ENCODE assay signal across 1 mouse cellular context in genomic region chr17:33954646-33955554, GRCm38 (mm10).
TF ChIP-seq lines count a peak whose summit lies in the region.

No protein-coding gene starts in this region.

TF ChIP-seq in CH12.LX, 34 proteins besides CTCF, POLR2A, EP300 and RAD21 (continued from another document):
- TF ChIP-seq UBTF (IDR thresholded peaks at IDR 0.05; ENCODE audit: low read depth, low read length): 0 out of 2 replicates have a peak, but pooled peaks have one; percentile 31
- no peak for TF ChIP-seq JUN (IDR thresholded peaks at IDR 0.05; ENCODE audit: insufficient read depth, low read depth, low read length)
- peak; percentile 45; the same call in 1 of the 2 replicates for TF ChIP-seq POLR2AphosphoS2 (IDR thresholded peaks at IDR 0.05; ENCODE audit: low read depth, low read length)
- no peak for TF ChIP-seq ZNF384 (IDR thresholded peaks at IDR 0.05; ENCODE audit: low read depth, low read length)
- TF ChIP-seq RCOR1 (conservative IDR thresholded peaks at IDR 0.05; ENCODE audit: low read depth, low read length): no peak
- TF ChIP-seq MAFK (IDR thresholded peaks at IDR 0.05; ENCODE audit: insufficient replicate concordance, low read length): no peak
- no peak for TF ChIP-seq KAT2A (IDR thresholded peaks at IDR 0.05; ENCODE audit: insufficient replicate concordance, low read length)
- TF ChIP-seq SMC3 (IDR thresholded peaks at IDR 0.05; ENCODE audit: low read depth, low read length): no peak
- TF ChIP-seq NRF1 (IDR thresholded peaks at IDR 0.05; ENCODE audit: low read depth, low read length): no peak
